Mouse (Mus musculus) kidney, embryonic 16.5 days (tissue): ENCODE results near the gene Bloc1s5. TPM values are rescaled to one million over a fixed set of nuclear protein-coding genes. Genes with fewer than 3 reads are reported as not detected.

Experiments
- ATAC-seq: fragments of 200-750 bp; cut with Nextera tagmentation; 2 replicates; pipeline ENCODE4 v1.8.0; 2017; ENCODE audit warnings: moderate TSS enrichment; ENCODE audit not compliant: low FRiP score, low TSS enrichment
- H3K27ac ChIP-seq: fragments of 300-500 bp; sonication (generic); 2 replicates; pipeline ENCODE4 v1.5.1; 2014; ENCODE audit warnings: low read length
- H3K27me3 ChIP-seq: fragments of 300-500 bp; sonication (generic); 2 replicates; pipeline ENCODE4 v1.6.1; 2014; ENCODE audit warnings: low read length, control low read depth, mixed read lengths; ENCODE audit not compliant: insufficient read depth
- H3K36me3 ChIP-seq: fragments of 300-500 bp; sonication (generic); 2 replicates; pipeline ENCODE4 v1.6.1; 2014; ENCODE audit warnings: low read length, control low read depth, mixed read lengths; ENCODE audit not compliant: insufficient read depth
- H3K4me1 ChIP-seq: fragments of 300-500 bp; sonication (generic); 2 replicates; pipeline ENCODE4 v1.6.1; 2014; ENCODE audit warnings: low read length, control low read depth, mixed read lengths; ENCODE audit not compliant: insufficient read depth
- H3K4me2 ChIP-seq: fragments of 300-500 bp; sonication (generic); replicated peaks from 2 replicates; pipeline ENCODE4 v1.6.1; 2014; ENCODE audit warnings: low read depth, low read length
- H3K4me3 ChIP-seq: fragments of 300-500 bp; sonication (generic); 2 replicates; pipeline ENCODE4 v1.5.1; 2014; ENCODE audit warnings: mild to moderate bottlenecking, low read length
- H3K9ac ChIP-seq: fragments of 300-500 bp; sonication (generic); replicated peaks from 2 replicates; pipeline ENCODE4 v1.6.1; 2014; ENCODE audit warnings: low read length
- H3K9me3 ChIP-seq: fragments of 300-500 bp; sonication (generic); 2 replicates; pipeline ENCODE4 v1.6.1; 2016; ENCODE audit warnings: low read length, control low read depth
- WGBS: fragments of 180-500 bp; shearing (Covaris S2); extraction: QIAGEN DNeasy Blood & Tissue Kit; methylation state at CpG from one replicate; pipeline ENCODE4 v1.1.7; 2014; 5-methylcytosine and 5-hydroxymethylcytosine counted together
- polyA plus RNA-seq: library from polyadenylated mRNA; unstranded; fragments of >200 nt; fragmentation: Nextera tagmentation; extraction: Ambion mirVana; gene quantifications from 2 replicates; pipeline ENCODE4 v1.2.1, GENCODE M21; 2015

Bloc1s5 gene
- polyA plus RNA-seq, 1 experiment from 2014 or later: 24.0 TPM

DNA sequence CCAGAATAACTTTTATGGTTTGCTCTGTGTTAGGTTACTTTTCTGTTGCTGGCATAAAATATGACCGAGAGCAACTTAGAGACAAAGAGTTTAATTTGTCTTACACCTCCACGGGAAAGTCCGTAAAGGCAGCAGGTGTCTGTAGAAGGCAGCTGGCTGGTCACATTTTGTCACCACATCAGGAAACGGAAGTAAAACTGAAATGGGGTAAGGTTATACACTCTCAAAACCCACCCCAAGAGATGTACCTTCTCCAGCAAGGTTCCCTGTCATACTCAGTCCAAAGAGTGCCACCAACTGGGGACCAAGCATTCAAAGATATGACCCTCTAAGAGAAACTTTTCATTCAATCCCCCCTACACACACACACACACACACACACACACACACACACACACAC lies 88.2 kb downstream of the Bloc1s5 start:
- Histone ChIP-seq H3K27me3 (no peaks in the 10 kb centered on the region), H3K4me2 (no peak overlapping the region), H3K9me3 (no peaks in the 10 kb centered on the region), H3K27ac (no peak overlapping the region), H3K4me1 (no peaks in the 10 kb centered on the region), H3K9ac (no peak overlapping the region), H3K36me3 (no peaks in the 10 kb centered on the region), H3K4me3 (no peak overlapping the region)
- ATAC-seq: no peak
- WGBS: 59% methylated on average over 4 of the region's 4 CpGs

DNA sequence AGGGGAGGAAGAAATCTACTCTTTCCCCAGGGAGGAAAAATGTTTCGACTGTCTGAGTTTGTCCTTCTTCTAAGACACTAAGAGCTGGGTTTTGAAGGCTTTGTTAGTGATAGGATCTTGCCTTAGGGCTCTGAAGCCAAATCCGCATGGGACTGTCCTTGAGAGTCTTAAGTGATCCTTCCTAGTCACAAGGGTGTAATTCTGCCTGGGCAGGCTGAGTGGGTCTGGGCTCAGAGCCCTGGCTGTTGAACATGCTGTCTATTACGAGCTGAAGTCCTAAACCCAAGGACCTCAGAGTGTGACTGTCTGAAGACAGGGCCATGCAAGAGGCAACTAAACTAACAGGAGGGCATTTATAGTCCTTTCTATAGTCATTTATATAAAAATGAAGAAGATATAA lies 89.4 kb downstream of the Bloc1s5 start:
- Histone ChIP-seq H3K27ac (no peak overlapping the region), H3K4me3 (no peak overlapping the region), H3K9me3 (no peaks in the 10 kb centered on the region), H3K4me2 (no peak overlapping the region), H3K27me3 (no peaks in the 10 kb centered on the region), H3K9ac (no peak overlapping the region), H3K36me3 (no peaks in the 10 kb centered on the region), H3K4me1 (no peaks in the 10 kb centered on the region)
- no peak for ATAC-seq
- WGBS: 71% methylated on average over 3 of the region's 3 CpGs

DNA sequence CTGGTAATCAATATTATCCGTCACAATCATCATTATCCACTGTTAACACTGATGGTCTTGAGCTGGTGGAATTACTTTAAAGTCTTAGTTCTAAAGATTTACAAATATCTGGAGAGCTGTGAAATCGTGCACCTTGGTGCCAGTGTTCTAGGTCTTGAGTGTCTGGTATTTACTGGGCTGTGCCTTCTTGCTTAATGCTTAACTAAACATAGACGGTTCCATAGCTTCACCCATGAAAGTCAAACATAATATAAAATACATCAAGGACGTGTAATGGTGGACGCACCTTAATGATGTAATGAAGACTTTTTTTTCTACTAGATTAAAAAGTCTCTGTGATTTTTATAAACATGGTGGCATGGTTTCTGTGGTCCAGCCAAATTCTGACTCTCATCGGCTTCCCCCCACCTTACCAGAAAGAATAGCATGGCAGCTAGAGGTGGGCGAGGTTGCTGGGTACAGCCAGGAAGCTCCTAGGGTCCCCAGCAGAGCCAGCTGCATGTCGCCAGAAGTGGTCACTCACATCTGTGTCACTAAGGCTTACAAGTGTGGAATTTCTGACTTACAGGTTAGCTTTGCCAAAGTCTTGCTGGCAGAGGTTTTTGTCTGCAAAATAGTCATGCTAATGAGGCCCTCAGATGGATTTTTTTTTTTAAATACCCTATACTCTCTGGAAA lies 90.0 kb downstream of the Bloc1s5 start:
- Histone ChIP-seq H3K27me3 (no peaks in the 10 kb centered on the region), H3K27ac (no peak overlapping the region), H3K9me3 (no peaks in the 10 kb centered on the region), H3K4me3 (no peak overlapping the region), H3K4me1 (no peaks in the 10 kb centered on the region), H3K9ac (no peak overlapping the region), H3K36me3 (no peaks in the 10 kb centered on the region), H3K4me2 (no peak overlapping the region)
- WGBS: 82% methylated on average over 8 of the region's 8 CpGs
- no peak for ATAC-seq

DNA sequence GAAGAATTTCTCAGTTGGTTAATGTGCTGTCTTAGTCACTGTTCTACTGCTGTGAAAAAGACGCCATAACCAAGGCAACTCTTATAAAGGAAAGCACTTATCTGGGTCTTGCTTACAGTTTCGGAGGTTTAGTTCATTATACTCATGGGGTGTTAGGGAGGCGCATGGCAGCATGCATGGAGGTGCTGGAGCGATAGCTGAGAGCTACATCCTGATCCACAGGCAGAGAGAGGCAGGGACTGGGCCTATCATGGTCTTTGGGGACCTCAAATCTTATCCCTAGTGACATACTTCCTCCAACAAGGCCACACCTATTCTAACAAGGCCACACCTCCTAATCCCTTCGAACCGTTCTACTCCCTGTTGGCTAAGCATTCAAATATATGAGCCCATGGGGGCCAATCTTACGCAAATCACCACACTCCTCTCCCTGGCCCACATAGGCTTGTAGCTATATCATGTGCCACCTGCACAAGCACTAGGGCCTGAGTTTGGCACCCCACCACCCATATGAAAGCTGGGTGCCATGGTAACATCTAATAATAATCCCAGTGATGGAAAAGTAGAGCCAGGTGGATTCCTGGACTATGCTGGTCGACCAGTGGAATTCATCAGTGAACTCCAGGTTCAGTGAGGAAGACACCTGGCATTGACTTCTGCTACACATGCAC lies 91.3 kb downstream of the Bloc1s5 start:
- 90% methylated on average over 8 of the region's 8 CpGs for WGBS
- no peak overlapping the region for H3K4me2 ChIP-seq
- H3K9me3 ChIP-seq: no peaks in the 10 kb centered on the region
- H3K4me1 ChIP-seq: no peaks in the 10 kb centered on the region
- ATAC-seq: no peak
- no peak overlapping the region for H3K27ac ChIP-seq
- H3K9ac ChIP-seq: no peak overlapping the region
- no peaks in the 10 kb centered on the region for H3K27me3 ChIP-seq
- H3K4me3 ChIP-seq: no peak overlapping the region
- H3K36me3 ChIP-seq: no peaks in the 10 kb centered on the region

Other genes starting within 250 kb of the Bloc1s5 start
- 301 and 313 TPM in 2 replicates for gene Txndc5, start 106.3 kb downstream of the Bloc1s5 start, polyA plus RNA-seq
- gene Eef1e1, start 23.9 kb upstream of the Bloc1s5 start, polyA plus RNA-seq: 54.1 and 55.3 TPM in 2 replicates